Mouse (Mus musculus) CD8-positive naive resting alpha-beta T cell, adult 2 months (primary cell): Measurements from ENCODE around the gene Msmb.
"Not testable (repeated sequence)": the region's sequence is repeated elsewhere in the genome, so short reads cannot be mapped to it uniquely, and the experiment has no call there.

ENCODE experiments used
- DNase-seq, 2 experiments: peaks; one replicate each; pipeline ENCODE4 v3.0.0; 2022; ENCODE audit warnings: low read depth in 2 of 2, low spot score in 2 of 2

Gene Msmb

GRCm38 (mm10) chr14:32141723-32142122 lies at the start of gene Msmb:
Msmb (plus strand) TSS chr14:32142023.
- no peak for DNase-seq

- DNase-seq = no peak
Measured at GRCm38 (mm10) chr14:32093018-32093417, 48.8 kb upstream of the Msmb start.

GRCm38 (mm10) chr14:32093500-32094117 lies 48.2 kb upstream of the Msmb start:
- no peak for DNase-seq

- no peak for DNase-seq
Measured at GRCm38 (mm10) chr14:32095646-32096045, 46.2 kb upstream of the Msmb start.

- no peak for DNase-seq
Measured at GRCm38 (mm10) chr14:32096740-32097139, 45.1 kb upstream of the Msmb start.

GRCm38 (mm10) chr14:32097691-32098090 lies 44.1 kb upstream of the Msmb start:
- no peak for DNase-seq

- DNase-seq = no peak
Measured at GRCm38 (mm10) chr14:32098951-32099350, 42.9 kb upstream of the Msmb start.

GRCm38 (mm10) chr14:32103556-32103955 lies 38.3 kb upstream of the Msmb start:
- DNase-seq = no peak

GRCm38 (mm10) chr14:32105663-32106062 lies 36.2 kb upstream of the Msmb start:
- no peak for DNase-seq

- no peak for DNase-seq
Measured at GRCm38 (mm10) chr14:32106911-32107310, 34.9 kb upstream of the Msmb start.

GRCm38 (mm10) chr14:32112124-32112523 lies 29.7 kb upstream of the Msmb start:
- not testable (repeated sequence) for DNase-seq

- no peak for DNase-seq
Measured at GRCm38 (mm10) chr14:32120940-32121919, 20.6 kb upstream of the Msmb start.

GRCm38 (mm10) chr14:32121920-32122315 lies 19.9 kb upstream of the Msmb start:
- peak; percentile 13 to 18 for DNase-seq

GRCm38 (mm10) chr14:32124261-32124660 lies 17.6 kb upstream of the Msmb start:
- no peak for DNase-seq

- not testable (repeated sequence) for DNase-seq
Measured at GRCm38 (mm10) chr14:32125256-32125655, 16.6 kb upstream of the Msmb start.

GRCm38 (mm10) chr14:32128409-32128808 lies 13.4 kb upstream of the Msmb start:
- DNase-seq = no peak

- DNase-seq = no peak
Measured at GRCm38 (mm10) chr14:32131836-32132235, 10.0 kb upstream of the Msmb start.

GRCm38 (mm10) chr14:32134293-32134692 lies 7.5 kb upstream of the Msmb start:
- DNase-seq = no peak

- not testable (repeated sequence) for DNase-seq
Measured at GRCm38 (mm10) chr14:32136467-32136866, 5.4 kb upstream of the Msmb start.

GRCm38 (mm10) chr14:32140359-32140965 lies 1.4 kb upstream of the Msmb start:
- no peak for DNase-seq

- DNase-seq = no peak
Measured at GRCm38 (mm10) chr14:32144734-32145133, 2.9 kb downstream of the Msmb start.

GRCm38 (mm10) chr14:32145401-32145800 lies 3.6 kb downstream of the Msmb start:
- DNase-seq = no peak
